Mouse (Mus musculus) kidney, postnatal 10 days (tissue): ENCODE measurements at regions not wholly inside any gene's neighbourhood (a gene's known extent, or its start where the extent isn't known, plus 50 kb on each side); places are given as distances from the start of the nearest gene placed in this dataset.
"Not testable (repeated sequence)": the region's sequence is repeated elsewhere in the genome, so short reads cannot be mapped to it uniquely, and the experiment has no call there.

ENCODE experiments used
- DNase-seq: peaks from one replicate; pipeline ENCODE4 v3.0.0; 2021; ENCODE audit warnings: mixed read lengths

DNA sequence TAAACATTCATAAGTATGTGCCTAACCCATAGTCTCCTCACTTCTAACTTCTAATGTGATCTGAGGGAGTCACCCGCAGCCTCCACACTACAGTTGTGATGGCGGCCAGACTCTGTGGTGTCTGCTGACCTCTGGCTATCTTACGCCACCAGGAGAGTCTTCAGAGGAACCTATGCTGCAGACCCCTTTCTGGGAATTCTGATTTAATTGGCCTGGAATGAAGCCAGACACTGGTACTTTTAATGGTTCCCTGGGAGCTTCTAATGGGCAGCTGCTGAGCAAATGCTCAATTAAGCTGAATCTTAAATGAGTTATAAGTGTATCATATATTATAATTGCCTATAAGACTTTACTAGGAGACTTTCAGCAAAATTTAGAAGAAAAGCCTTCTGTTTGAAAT, 459.0 kb upstream of the N6amt1 start:
- no peak for DNase-seq

DNA sequence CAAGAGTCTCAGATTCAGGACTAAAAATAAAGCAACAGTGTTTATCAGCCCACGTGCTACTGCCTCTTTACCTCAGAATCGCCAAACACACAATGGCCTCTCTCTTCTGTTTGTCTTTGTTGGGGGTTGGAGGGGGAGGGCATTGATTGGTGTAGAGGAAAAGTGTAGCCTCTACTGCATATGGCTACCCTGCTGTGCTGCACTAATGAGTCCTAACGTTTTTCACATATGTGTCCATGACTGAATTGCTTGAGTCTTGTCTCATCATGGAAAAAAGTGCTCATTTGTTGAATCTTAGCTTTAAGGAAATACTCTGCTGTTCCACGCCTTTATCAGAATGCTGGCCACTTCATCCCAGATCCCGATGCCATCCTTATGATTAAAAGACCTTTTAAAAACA, 459.7 kb upstream of the N6amt1 start:
- DNase-seq, result no peak

DNA sequence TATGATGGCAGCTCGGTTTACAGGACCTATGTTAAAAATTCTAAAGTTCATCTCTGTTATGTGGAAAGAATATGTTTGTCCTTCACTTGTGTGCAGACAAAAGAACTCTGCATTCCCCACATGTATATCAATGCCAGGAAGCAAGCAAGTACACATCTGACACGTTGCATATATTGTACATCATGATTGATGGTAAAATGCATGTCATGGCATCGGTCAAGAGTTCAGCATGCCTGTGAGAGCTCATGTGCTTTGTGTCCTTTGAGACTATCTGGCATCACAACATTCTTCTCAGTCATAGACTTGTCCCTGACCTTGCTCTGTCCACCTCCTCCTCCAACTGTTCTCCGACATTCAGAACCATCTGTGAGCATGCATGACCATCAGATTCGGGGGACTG, 465.6 kb upstream of the N6amt1 start:
- DNase-seq, result no peak

DNA sequence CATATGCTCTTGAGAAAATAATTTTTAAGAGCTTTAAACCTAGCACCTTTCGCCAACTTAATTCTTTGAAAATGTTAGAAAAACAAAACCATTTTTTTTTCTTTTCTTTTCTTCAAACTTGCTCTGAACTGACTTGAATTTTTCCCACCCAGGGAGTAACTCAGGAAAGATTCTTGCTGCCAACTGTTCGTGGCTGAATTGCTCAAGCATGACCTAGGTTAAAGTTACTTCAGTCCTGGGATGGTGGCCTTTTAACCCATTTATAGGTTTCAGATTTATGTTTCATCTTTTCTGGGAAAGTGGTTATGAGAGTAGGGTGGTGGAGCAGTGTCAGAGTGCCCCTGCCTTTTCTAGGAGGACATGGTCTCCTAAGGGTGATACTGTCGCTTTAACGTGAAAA, 466.4 kb upstream of the N6amt1 start:
- DNase-seq, result no peak

DNA sequence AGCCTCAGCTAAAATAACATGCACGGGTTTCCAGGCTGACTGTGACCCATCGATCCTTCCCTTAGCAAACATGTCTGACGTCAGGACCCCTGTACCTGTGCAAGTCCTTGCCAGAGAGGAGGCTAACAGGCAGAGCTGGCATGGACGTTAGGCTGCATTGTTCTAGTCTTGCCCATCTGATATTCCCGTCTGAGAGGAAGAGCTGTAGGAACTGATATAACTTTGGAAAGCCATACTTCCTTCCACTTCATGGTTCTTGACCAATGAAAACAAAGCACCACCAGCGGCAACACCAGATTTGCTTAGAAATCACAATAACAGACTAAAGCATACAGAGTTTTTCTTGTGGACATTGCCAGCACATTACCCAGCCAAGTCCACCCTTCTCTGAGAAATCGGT, 470.1 kb upstream of the N6amt1 start:
- no peak for DNase-seq

DNA sequence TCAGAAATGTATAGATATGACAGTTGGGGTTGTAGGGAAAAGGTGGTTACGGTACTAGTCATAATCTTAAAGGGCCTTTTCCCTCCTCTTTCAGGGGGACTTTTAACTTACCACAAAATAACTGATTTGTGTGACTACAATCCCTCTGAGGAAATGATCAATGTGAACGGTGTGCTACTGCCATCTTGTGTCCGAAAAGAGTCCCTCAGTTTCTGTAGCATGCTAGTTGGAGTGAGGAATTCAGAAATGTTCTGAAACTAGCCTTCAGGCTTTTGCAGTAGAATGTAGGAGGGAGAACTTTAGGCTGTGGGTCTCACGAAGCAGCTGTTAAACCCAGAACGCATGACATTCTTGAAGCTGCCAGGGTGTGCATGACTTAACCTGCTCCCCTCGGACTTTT, 471.5 kb upstream of the N6amt1 start:
- DNase-seq, result peak; percentile 81

DNA sequence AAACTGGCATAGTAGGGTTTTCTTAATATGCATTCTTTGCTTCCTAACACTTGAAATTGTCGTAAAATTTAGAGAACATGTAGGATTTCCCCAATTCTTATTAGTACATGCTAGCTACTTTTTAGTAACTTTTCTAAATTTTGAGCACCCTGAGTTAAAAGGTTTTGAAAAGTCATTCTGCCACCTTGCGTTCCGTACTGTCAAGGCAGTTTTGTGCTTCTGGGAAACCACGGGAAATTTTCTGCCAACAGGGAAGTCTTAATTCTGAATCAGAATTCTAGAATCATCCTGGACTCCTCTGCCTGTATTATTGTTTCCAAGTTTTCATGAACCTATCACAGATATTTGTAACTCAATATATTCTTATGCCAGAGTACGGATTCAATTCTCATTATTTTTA, 472.4 kb upstream of the N6amt1 start:
- peak; percentile 34 for DNase-seq

DNA sequence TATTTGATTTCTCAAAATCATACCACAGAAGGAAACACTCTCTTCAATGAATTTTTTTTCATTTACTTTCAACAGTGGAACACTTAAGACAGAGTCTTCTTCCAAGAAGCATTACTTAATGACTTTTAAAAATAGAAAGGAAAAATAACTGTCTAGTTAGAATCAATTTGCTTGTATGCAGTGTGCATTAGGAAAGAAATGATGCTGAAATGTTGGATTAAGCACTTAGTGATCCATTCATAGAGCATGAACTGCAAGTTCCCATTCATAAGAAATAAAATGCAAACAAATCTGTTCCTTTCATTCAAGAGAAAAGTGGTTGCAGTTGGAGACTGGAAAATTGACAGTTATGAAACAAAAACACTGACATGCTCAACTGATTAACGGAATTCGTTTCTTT, 493.2 kb upstream of the N6amt1 start:
- no peak for DNase-seq

DNA sequence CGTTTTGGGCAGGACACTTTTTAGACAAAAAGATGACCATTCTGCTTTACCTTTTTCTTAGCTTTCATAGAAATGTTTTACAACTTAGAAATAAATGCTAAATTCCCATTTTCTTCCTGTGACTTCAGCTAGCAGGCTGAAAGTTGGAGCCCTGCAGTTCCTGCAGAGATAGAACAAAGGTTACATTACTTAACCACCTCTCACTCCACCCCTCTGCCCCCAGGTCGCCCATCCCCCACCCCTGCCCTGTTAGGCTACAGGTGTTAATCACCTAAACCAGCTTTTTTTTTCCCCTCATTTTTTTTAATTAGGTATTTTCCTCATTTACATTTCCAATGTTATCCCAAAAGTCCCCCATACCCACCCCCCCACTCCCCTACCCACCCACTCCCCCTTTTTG, 498.1 kb upstream of the N6amt1 start:
- DNase-seq, result peak; percentile 36

DNA sequence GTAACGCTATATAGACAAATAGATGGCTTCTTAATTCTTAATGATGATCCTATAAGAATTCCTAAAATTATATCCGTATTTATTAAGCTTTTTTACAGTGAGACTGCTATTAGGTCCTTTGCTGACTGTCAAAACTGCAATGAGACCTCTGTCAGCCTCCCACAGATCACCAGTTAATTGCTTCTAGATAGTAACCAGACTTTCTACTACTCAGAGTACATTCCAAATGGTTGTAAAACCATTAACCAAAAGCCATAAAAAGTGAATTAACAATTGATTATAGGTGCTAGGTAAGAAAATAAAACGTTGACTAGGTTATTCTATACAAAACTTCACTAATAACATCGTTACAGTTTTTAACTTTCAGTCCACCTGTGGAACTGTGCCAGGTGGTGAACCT, 498.7 kb upstream of the N6amt1 start:
- no peak for DNase-seq

DNA sequence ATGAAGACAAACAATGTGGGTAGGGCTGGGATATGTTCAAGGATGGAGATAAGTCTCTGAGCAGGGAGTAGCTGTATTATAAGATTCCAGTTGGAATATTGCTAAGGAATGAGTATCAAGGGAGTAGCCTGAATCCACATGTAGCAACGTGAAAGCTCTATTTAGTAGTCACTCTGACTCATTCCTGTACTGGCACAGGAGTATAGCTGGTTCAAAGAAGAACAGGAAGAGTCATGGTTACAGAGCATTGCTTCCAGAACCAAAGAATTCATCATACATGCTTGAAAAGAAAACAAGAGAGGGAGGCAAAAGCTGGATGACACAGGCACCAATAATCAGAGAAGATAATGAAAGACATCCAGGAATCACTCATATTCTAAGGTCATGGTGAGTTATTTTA, 500.6 kb upstream of the N6amt1 start:
- no peak for DNase-seq

DNA sequence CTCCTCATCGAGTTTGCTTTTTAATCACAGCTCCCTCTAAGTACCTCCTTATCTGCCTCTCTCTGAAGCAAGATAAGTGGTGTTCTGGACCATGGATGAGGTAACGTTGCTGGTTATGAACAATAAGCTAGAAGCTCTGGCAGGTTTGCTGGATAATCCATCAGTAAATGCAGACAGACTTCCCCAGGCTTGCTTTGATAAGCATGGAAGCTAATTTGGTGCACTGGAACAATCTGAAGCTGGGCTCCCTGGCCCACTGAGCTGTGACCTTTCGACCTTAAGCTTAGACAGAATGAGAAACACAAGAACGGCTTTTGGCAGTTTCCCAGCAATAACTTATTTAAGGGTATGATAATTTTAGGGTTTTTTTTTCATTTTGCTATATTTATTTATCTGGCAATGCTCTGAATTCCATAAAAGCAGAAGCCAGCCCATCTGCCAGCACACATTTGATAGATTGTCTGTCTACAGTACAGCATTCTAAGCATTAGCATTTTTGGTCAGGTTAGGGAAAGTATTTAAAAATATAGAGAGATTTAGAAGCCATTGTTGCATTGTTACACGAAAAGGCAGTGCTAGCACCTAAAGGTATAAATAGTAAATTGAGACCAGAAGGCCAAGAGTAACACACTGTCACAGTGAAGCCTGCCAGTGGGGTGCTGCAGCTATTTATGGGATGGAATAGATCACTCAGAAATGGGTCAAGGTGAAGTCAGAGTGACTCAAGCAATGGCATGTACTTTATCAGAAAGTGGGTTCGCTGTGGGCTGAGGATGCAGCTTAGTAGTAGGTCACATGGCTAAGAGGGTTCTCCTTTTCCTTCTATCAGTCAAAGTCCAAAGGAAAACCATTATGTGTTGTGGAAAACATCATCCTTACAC, 515.3 kb upstream of the N6amt1 start:
- DNase-seq, result peak; percentile 15

DNA sequence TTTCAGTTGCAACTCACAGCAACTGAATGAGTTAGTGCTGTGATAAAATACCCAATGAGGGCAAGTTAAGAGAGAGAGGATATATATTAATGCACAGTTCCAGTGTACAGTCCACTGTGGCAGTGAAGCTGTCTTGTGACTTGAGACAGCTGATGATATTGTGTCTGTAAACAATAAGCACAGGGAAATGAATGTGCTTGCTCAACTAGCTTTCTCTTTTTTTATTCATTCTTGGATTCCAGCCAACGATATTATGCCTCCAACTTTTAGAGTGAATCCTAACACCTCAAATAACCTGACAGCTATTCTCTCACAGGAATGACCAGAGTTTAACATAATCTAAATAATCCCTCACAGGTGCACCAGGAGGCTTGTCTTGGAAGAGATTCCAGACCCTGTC, 526.3 kb upstream of the N6amt1 start:
- DNase-seq, result no peak

DNA sequence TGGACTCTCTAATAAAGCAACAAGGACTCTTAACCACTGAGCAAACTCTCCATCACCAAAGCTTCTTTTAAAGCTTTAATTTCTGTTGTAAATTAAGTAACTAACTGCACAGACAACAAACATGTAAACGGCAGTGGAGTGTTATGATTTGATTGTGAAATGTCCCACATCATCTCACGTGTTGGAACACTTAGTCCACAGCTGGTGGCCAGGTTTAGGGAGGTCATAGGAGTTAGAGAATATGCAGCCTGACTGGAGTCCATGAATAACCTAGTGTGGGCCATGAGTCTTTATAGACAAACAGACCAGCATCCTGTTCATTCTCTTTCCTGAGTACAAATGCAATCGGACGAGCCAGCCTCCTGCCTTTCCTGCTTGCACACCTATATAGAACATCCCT, 527.3 kb upstream of the N6amt1 start:
- DNase-seq, result no peak

DNA sequence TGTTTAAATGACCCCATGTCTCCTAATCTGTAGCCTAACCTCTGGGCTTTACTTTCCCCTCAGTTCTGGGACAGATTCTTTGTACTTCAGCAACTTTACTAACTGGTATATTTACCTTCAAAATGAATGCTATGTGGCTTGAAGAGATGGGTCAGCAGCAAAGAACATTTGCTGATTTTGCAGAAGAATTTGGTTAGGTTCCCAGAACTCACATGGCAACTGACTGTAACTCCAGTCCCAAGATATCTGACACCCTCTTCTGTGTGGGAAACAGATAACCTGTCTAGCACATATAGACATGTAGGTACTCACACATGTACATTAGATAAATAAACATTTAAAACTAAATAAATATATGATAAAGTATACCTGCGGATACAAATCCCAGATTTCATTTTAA, 530.5 kb upstream of the N6amt1 start:
- no peak for DNase-seq

DNA sequence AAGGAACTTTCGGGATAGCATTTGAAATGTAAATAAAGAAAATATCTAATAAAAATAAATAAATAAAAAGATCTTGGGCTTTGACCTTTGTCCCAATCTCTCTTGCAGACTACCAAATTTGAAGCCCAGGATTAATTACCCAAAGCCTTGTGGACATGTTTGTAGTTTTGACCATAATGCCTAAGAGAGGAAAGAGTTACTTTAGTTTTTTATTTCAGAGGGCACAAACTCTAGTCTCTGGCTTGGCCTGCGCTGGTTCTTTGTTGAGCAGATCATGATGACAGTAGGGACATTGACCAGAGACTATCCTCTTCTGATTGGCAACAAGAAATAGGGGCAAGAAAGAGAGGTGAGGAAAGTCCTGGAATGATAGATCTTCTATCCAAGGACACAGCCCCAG, 532.4 kb upstream of the N6amt1 start:
- DNase-seq, result no peak

DNA sequence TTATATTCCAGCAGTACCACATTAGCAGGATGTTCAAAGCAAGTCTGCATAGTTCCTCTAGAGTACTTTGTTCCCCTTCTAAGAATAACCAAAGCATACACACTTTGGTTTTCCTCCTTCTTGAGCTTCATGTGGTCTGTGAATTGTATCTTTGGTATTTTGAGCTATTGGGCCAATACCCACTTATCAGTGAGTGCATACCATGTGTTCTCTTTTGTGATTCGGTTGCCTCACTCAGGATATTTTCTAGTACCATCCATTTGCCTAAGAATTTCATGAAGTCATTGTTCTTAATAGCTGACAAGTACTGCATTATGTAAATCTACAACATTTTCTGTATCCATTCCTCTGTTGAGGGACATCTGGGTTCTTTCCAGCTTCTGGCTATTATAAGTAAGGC, 535.3 kb upstream of the N6amt1 start:
- DNase-seq, result not testable (repeated sequence)

DNA sequence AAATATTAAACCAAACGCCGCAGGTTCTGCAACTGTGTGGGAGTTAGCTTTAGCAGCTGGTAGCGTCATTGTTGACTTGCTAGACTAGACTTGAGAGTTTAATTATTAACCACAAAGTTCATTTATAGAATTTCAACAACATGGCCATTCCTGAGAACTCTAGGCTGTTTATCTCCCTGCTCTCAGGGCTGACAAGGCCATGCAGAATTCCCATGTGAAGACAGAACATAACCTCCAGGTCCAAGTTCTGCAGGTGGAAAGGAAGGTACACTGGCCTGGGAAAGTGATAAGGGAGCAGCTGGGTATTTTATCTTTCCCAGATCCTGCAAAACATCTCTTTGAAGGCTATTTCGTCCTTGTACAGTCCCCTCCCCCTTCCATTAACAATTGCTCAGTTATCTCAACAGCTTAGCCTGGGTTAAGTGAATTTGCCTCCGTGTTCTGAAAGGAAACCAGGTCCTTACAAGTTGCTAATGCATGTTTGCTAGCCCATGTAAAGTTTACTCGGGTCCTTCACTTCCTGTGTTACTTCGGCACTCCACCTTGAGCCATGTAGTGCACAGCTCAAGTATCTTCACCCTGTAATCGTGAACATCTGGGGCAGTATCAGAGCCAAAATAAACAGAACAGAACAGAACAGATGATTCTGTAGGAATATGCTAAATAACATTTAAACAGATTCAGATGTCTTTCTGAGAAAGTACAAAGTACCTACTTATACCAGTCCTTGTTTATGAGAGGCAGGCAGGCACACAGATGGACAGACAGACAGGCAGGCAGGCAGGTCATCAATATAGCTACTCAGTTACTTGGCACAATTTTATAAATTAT, 537.0 kb upstream of the N6amt1 start:
- DNase-seq, result peak; percentile 21

DNA sequence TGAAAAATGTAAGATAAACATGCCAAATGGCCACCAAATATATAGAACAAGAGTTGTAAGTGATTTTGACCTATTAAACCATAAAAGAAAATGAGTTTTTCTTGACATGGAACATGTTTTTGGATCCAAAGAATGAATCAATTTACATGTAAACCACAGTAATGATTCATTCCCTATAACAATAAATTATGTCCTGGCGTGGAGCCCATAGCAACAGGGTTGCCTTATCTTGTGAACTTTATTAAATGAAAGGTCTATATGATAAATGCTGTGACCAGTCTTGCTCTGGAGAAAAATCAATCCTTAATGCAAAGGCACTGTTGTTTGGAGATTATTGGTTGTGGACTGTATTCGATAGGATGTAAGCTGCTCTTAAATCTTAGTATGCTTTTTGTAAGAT, 538.0 kb upstream of the N6amt1 start:
- DNase-seq, result no peak

DNA sequence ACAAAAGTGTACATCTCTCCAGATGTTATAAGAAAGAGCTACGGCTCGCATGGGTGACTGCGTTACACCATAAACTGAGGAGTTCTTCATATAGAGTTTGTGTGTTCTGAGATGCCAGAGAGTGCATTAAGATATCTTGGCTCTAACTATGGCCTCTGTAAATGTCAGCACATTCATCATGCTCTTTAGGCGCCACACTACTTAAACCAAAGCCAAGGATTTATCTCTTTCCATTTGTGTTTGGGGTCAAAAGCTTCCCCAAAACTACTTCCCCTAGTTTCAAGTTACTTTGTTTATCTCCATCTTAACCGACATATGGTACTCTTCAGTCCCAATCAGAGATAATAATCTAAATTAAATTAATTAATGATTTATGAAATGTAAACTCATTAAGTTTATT, 541.3 kb upstream of the N6amt1 start:
- DNase-seq, result no peak

DNA sequence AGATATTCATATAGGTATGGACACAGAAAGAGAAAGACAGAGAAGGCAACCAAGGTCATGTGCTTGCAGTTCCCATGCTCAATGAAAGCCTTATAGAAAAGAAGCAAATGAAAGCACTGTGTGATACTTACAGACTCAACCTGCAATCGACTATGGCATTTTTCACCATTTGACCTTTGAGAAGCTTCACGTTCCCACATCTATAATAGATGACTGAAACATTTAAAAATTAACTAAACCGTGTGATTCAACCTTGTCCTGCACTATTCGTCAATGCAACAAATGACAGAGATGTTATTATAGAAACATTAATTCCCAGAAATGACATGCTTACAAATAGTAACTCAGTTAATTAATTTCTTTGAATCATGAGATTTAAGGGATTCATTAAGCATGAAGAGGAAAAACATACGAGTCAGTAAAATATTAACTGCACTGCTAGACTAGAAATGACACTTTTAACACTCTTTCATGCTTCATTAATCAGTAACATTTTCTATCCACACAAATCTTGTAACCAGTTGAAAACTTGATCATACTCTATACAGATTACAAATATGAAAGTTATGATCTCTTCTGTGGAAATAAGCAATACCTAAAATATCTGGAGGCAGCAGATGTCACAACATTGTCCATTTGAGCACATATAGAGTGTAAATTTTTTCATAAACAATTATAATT, 545.2 kb upstream of the N6amt1 start:
- no peak for DNase-seq

DNA sequence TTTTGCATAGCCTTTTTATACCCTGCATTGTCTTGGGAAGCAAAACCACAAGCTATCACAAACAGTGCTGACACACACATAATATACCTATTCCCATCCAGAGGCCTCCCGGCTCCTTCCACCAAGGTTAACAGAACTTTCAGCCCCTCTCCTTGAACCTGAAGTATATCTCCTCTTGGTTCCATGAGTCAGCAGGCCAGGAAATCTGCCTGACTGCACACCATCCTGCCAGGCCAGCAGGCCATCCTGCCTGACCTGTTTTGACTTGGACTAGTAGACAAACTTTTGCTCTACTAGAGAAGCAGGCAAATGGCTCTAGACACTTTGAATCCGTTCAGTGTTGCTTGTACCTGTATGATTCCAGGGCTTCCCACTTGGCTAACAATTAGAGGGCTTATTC, 547.6 kb upstream of the N6amt1 start:
- DNase-seq, result peak; percentile 41

DNA sequence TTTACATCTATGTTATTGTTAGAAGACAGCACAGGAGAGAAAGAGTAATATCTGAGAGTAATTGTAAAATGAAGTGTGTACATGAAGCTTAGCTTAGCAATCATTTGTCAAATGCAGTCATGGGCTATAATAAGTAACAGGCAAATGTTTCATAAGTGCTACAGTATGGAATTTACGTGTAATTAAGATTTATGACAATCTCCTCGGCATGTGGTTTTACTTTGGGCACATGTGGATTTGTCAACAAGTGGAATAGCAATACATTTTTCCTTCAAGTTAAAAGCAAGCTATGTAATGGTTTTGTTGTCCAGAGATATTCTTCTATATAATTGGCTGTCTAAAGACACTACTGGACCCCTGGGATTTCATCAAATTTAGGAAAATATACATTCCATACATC, 577.9 kb upstream of the N6amt1 start:
- no peak for DNase-seq

DNA sequence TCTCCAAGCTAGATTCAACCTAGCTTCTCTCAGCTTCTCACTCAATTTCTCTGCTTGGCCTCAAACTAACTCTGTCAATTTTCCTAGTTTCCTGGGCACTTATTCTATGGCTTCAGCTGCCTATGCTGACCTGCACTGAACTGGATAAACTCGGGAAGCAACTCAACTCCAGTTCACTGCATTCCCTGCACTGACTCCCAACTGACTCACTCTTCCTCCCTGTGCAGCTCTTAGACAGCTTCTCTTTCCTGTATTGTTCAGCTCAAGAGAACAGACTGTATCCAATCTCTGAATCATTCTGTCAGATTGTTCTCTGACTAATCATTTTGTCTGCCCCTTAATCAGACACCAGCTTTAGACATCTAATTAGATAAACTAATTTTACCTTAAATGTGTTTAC, 581.4 kb upstream of the N6amt1 start:
- DNase-seq, result no peak
